Mouse (Mus musculus): ENCODE data around the gene Bnip2.

GRCm38 (mm10) chr9:70036646-70037045, 47.4 kb downstream of the Bnip2 start:
- TF ChIP-seq CTCF (IDR thresholded peaks at IDR 0.05; ENCODE audit: low read depth) (no peak), EP300 (IDR thresholded peaks at IDR 0.05; ENCODE audit: low read depth) (no peak)
